Mouse (Mus musculus) myocyte (in vitro differentiated cells): ENCODE results near the gene Sh3pxd2b.

ENCODE experiments used
- CEBPB ChIP-seq: IDR thresholded peaks from 2 replicates; pipeline ENCODE4 v1.6.1; 2011; ENCODE audit warnings: mild to moderate bottlenecking, moderate library complexity; ENCODE audit not compliant: poor library complexity, insufficient read depth, severe bottlenecking
- E2F4 ChIP-seq: IDR thresholded peaks from one replicate; pipeline ENCODE4 v1.6.1; 2011; ENCODE audit warnings: mild to moderate bottlenecking, control low read depth, moderate library complexity; ENCODE audit not compliant: insufficient read depth
- MAX ChIP-seq: IDR thresholded peaks from one replicate; pipeline ENCODE4 v1.6.1; 2011; ENCODE audit warnings: low read depth, mild to moderate bottlenecking, control low read depth
- MYOD1 ChIP-seq, 3 experiments: IDR thresholded peaks; one replicate each; pipeline ENCODE4 v1.6.1; 2011; ENCODE audit warnings: control low read depth in 2 of 3, low read depth in 2 of 3, mild to moderate bottlenecking in 2 of 3, moderate library complexity in 1 of 3; ENCODE audit not compliant: insufficient read length in 2 of 3, control insufficient read depth in 1 of 3
- POLR2A ChIP-seq: IDR thresholded peaks from one replicate; pipeline ENCODE4 v1.6.1; 2011; ENCODE audit warnings: low read depth, mild to moderate bottlenecking, control low read depth, moderate library complexity; ENCODE audit not compliant: insufficient read length
- POLR2AphosphoS2 ChIP-seq: IDR thresholded peaks from one replicate; pipeline ENCODE4 v1.6.1; 2011; ENCODE audit warnings: low read depth, control low read depth; ENCODE audit not compliant: insufficient read length
- REST ChIP-seq: IDR thresholded peaks from one replicate; pipeline ENCODE4 v1.6.1; 2011; ENCODE audit warnings: mild to moderate bottlenecking, control low read depth, moderate library complexity; ENCODE audit not compliant: insufficient read depth, insufficient read length
- SRF ChIP-seq: IDR thresholded peaks from one replicate; pipeline ENCODE4 v1.6.1; 2011; ENCODE audit warnings: low read depth; ENCODE audit not compliant: control insufficient read depth, insufficient read length
- TCF3 ChIP-seq: IDR thresholded peaks from one replicate; pipeline ENCODE4 v1.6.1; 2011; ENCODE audit warnings: low read depth, control low read depth; ENCODE audit not compliant: insufficient read length
- USF1 ChIP-seq: IDR thresholded peaks from one replicate; pipeline ENCODE4 v1.6.1; 2011; ENCODE audit warnings: low read depth, mild to moderate bottlenecking, control low read depth, moderate library complexity

DNA sequence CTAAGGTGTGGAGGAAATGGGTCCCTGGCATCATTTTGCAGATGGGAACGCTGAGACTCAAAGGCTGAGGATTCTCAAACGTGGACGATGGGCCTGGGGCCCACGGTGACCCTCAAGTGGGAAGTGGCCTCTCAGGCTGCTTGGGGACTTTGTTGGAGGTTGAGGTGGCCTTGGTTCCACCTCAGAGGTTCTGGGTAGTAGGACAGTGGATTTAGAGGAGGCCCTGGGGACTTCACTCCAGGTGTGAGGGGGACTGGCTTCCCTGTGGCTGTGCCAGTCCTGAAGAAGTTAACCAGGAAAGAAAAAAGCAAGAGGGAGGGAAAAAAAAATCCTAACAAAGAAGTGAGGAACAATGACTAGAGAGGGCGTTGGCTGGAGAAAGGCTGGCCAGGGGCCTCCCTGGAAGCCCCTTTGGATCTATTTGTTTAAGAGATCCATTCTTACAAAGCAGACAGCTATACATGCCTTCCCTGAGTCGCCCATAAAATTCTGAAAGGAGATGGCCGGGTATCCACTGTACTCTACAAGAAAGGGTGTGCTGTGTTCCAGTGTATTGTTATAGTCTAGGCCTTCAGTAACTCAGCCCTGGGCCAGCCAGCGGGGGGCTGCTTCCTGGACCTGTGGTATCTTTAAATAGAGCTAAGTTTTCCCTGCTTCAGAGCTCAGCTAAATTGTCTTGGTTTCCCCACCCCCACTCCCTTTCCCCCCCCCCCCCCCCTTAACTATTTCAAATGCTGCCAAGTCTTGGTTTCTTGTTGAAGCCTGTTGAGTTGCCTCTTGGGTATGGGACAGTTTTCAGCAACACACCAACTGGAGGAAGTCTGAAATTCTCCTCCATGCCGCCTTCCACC is 1.0 kb downstream of the Sh3pxd2b start:
- TF ChIP-seq REST (no peak), USF1 (no peak), POLR2A (no peak), CEBPB (no peak), E2F4 (no peak), MAX (no peak), TCF3 (no peak), POLR2AphosphoS2 (no peak), MYOD1 (IDR thresholded peaks at IDR 0.05; ENCODE audit: control insufficient read depth in 1 of 3, insufficient read length in 2 of 3, low read depth in 2 of 3) (no peak), SRF (no peak)
